Mouse (Mus musculus) midbrain, embryonic 10.5 days (tissue): ENCODE measurements around the gene Wnt2b. TPM values are rescaled to one million over a fixed set of nuclear protein-coding genes. Genes with fewer than 3 reads are reported as not detected.

Experiments
- DNase-seq: peaks from one replicate; pipeline ENCODE4 v3.0.0-alpha.2; 2017; ENCODE audit warnings: low spot score
- H3K27ac ChIP-seq: fragments of 300-500 bp; sonication (generic); replicated peaks from 2 replicates; pipeline ENCODE4 v1.5.1; 2016; ENCODE audit warnings: mild to moderate bottlenecking
- H3K27me3 ChIP-seq: fragments of 300-500 bp; sonication (generic); 2 replicates; pipeline ENCODE4 v1.6.1; 2016; ENCODE audit warnings: low read depth, mild to moderate bottlenecking; ENCODE audit not compliant: poor library complexity, severe bottlenecking
- H3K36me3 ChIP-seq: fragments of 300-500 bp; sonication (generic); 2 replicates; pipeline ENCODE4 v1.6.1; 2016; ENCODE audit warnings: mild to moderate bottlenecking, moderate library complexity
- H3K4me1 ChIP-seq: fragments of 300-500 bp; sonication (generic); 2 replicates; pipeline ENCODE4 v1.6.1; 2016
- H3K4me3 ChIP-seq: fragments of 300-500 bp; sonication (generic); 2 replicates; pipeline ENCODE4 v1.5.1; 2016; ENCODE audit warnings: mild to moderate bottlenecking, moderate library complexity
- H3K9me3 ChIP-seq: fragments of 300-500 bp; sonication (generic); replicated peaks from 2 replicates; pipeline ENCODE4 v1.6.1; 2016; ENCODE audit warnings: mild to moderate bottlenecking
- whole genome bisulfite sequencing: fragments of 180-500 bp; shearing (Covaris S2); methylation state at CpG from one replicate; pipeline ENCODE4 v1.1.7; 2016; 5-methylcytosine and 5-hydroxymethylcytosine counted together
- polyA plus RNA-seq: library from polyadenylated mRNA; unstranded; fragments of >200 nt; fragmentation: Nextera tagmentation; extraction: Ambion mirVana; gene quantifications from 2 replicates; pipeline ENCODE4 v1.2.1, GENCODE M21; 2016

Wnt2b gene
- polyA plus RNA-seq, 1 experiment from 2014 or later = 1.3 TPM

DNA sequence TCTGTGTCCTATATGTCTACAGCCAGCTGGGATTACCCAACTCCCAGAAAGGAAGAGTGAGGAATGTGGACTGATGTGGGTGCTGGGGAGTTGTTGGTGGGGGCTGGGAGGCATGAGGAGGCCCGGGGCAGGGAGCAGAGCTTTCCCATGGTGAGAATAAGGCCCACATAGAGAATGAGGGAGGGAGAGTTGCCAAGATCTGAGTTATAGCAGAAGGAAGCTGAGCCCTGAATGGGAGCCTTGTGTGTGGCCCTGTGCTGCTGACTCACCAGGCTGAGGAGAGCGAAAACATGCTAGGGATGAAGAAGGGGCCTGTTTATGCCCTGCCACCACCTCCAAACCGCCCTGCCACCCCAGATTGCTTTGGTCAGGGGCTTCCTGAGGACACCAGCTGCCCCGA lies 32.1 kb upstream of the Wnt2b start:
- 68% methylated on average over 4 of the region's 4 CpGs for WGBS

DNA sequence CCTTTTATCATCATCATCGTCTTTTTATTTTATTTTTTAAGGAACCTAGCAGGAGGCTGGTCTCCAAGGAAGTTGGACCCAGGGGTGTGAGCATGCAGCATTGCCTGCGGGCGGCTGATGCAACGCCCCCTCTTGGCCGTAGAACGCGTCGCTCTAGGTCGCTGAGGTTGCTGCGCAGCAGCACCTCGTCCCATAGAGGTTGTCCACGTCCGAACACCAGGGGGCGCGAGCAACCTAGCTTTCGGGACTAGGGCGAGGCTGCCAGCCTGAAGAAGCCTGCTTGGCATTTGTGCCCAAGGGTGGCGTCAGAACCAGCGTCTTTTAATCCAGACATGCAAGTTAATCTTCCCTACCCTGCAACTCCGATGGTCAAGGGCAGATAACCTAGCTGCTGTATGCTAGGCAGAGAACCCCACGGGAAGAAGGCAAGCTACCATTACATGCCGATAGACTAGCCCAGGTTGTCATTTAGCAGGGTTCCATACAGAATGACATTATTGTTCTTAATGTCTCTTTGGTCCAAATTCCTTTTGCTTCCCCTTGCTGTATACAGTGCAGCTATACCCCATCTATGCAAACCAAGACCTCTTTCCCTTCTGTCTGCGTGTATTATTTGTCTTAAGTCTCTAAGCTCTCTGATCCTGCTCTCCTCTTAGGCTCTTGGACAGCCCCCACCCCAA lies 31.1 kb upstream of the Wnt2b start:
- WGBS = 15% methylated on average over 23 of the region's 23 CpGs
- H3K27ac ChIP-seq = no peak overlapping the region
- peaks cover 38% of the 10 kb centered on the region; the same call in 1 of the 2 replicates for H3K27me3 ChIP-seq
- H3K4me1 ChIP-seq = peaks cover 8% of the 10 kb centered on the region
- no peak overlapping the region for H3K4me3 ChIP-seq
- DNase-seq = peak; percentile 85
- no peaks in the 10 kb centered on the region for H3K9me3 ChIP-seq
- H3K36me3 ChIP-seq = no peaks in the 10 kb centered on the region

More for the DNA sequence above, 32.1 kb upstream of the Wnt2b start:
- Histone ChIP-seq H3K4me3 (no peak overlapping the region), H3K9me3 (no peaks in the 10 kb centered on the region), H3K27me3 (peaks cover 38% of the 10 kb centered on the region; the same call in 1 of the 2 replicates), H3K36me3 (no peaks in the 10 kb centered on the region), H3K27ac (no peak overlapping the region), H3K4me1 (peaks cover 17% of the 10 kb centered on the region)
- DNase-seq = peak; percentile 10

DNA sequence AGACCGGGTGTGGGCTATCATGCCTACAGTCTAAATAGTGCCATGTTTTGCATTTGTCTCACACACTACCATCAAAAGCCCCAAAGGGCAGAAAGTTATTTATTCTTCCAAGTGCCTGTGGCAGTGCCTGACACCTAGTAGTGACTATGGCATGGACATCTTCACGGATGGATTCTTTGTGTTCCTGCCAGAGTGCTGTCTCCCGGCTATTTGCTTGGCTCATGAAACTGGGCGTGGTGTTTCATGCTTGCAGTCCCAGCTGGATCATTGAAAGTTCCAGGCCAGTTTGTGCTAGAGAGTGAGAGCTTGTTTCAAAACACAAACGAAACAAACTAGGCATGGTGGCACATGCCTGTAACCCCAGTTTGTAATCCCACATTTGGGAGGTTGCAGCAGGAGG lies 30.0 kb upstream of the Wnt2b start:
- Histone ChIP-seq H3K4me3 (no peak overlapping the region), H3K27me3 (peaks cover 35% of the 10 kb centered on the region; the same call in 1 of the 2 replicates), H3K36me3 (no peaks in the 10 kb centered on the region), H3K9me3 (no peaks in the 10 kb centered on the region), H3K4me1 (no peaks in the 10 kb centered on the region), H3K27ac (no peak overlapping the region)
- 87% methylated on average over 5 of the region's 5 CpGs for WGBS
- DNase-seq = no peak

- no peak for DNase-seq
- no peaks in the 10 kb centered on the region for H3K36me3 ChIP-seq
- no peaks in the 10 kb centered on the region for H3K9me3 ChIP-seq
- H3K27me3 ChIP-seq = 0 out of 2 replicates have a peak, but pooled peaks cover 6% of the 10 kb centered on the region
- no peak overlapping the region for H3K27ac ChIP-seq
- no peak overlapping the region for H3K4me3 ChIP-seq
- H3K4me1 ChIP-seq = no peaks in the 10 kb centered on the region
- 80% methylated on average over 5 of the region's 5 CpGs for WGBS
Measured at GRCm38 (mm10) chr3:104987884-104988283, 26.2 kb upstream of the Wnt2b start.

- DNase-seq = no peak
Measured at GRCm38 (mm10) chr3:104979735-104980134, 18.0 kb upstream of the Wnt2b start.

DNA sequence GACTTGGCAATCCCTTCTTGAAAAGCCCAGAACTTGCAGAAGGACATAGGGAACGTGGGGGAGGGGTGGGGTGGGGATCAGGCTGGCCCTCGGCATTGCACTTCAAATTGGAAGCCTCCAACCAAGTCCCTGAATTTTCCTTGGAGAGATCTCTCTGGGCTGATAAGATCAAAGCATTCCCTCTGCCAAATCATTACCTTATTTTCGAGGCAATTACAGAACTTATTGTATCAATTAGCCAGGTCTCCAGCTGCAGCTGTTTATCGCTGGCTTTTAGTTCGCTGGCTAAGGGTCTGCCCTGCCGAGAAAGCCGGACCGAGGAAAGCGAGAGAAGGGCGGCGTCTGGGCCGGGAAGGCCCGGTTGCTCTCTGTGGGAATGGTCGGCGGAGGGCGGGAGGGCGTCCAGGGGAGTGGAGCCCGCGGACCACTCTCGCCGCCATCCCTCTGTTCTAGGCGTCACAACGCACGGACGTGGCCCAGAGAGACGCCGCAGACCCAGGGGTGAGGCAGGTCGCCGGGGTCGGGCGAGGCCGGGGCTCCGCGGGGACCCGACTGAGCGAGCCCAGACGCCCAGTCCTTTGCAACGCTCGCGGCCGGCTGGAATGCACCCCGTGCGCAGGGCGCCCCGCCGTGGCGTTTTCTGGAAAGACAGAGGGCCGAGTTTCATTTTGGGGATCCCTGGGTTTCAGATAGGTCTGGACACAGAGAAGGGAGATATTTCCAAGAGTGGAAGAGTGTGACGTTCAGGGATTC lies 6.0 kb upstream of the Wnt2b start:
- WGBS = under 1% methylated on average over 49 of the region's 49 CpGs
- DNase-seq = peak; percentile 89
- Histone ChIP-seq H3K4me3 (peak overlapping the region; percentile 63), H3K36me3 (no peaks in the 10 kb centered on the region), H3K27me3 (peaks cover 48% of the 10 kb centered on the region), H3K9me3 (peaks cover 6% of the 10 kb centered on the region; the same call in 1 of the 2 replicates), H3K27ac (peak overlapping the region; percentile 88), H3K4me1 (peaks cover 44% of the 10 kb centered on the region)

More at GRCm38 (mm10) chr3:104979735-104980134, 18.0 kb upstream of the Wnt2b start:
- WGBS = 83% methylated on average over 5 of the region's 5 CpGs
- no peak overlapping the region for H3K4me3 ChIP-seq
- H3K36me3 ChIP-seq = no peaks in the 10 kb centered on the region
- no peak overlapping the region for H3K27ac ChIP-seq
- no peaks in the 10 kb centered on the region for H3K9me3 ChIP-seq
- no peaks in the 10 kb centered on the region for H3K4me1 ChIP-seq
- no peaks in the 10 kb centered on the region for H3K27me3 ChIP-seq

- 0 out of 2 replicates have a peak overlapping the region, but pooled peaks have one; percentile 88 for H3K27ac ChIP-seq
- 81% methylated on average over 7 of the region's 7 CpGs for WGBS
- H3K4me3 ChIP-seq = no peak overlapping the region
- H3K4me1 ChIP-seq = peaks cover 61% of the 10 kb centered on the region
- peaks cover 64% of the 10 kb centered on the region for H3K27me3 ChIP-seq
- no peaks in the 10 kb centered on the region for H3K36me3 ChIP-seq
- no peak for DNase-seq
- peaks cover 4% of the 10 kb centered on the region; the same call in 1 of the 2 replicates for H3K9me3 ChIP-seq
Measured at GRCm38 (mm10) chr3:104965991-104966554, 4.4 kb upstream of the Wnt2b start.

- WGBS = 78% methylated on average over 8 of the region's 8 CpGs
- Histone ChIP-seq H3K36me3 (no peaks in the 10 kb centered on the region), H3K27me3 (peaks cover 73% of the 10 kb centered on the region), H3K27ac (no peak overlapping the region), H3K4me1 (peaks cover 69% of the 10 kb centered on the region), H3K4me3 (no peak overlapping the region), H3K9me3 (no peaks in the 10 kb centered on the region; the same call in 1 of the 2 replicates)
- peak; percentile 10 for DNase-seq
Measured at GRCm38 (mm10) chr3:104965070-104965855, 3.5 kb upstream of the Wnt2b start.

DNA sequence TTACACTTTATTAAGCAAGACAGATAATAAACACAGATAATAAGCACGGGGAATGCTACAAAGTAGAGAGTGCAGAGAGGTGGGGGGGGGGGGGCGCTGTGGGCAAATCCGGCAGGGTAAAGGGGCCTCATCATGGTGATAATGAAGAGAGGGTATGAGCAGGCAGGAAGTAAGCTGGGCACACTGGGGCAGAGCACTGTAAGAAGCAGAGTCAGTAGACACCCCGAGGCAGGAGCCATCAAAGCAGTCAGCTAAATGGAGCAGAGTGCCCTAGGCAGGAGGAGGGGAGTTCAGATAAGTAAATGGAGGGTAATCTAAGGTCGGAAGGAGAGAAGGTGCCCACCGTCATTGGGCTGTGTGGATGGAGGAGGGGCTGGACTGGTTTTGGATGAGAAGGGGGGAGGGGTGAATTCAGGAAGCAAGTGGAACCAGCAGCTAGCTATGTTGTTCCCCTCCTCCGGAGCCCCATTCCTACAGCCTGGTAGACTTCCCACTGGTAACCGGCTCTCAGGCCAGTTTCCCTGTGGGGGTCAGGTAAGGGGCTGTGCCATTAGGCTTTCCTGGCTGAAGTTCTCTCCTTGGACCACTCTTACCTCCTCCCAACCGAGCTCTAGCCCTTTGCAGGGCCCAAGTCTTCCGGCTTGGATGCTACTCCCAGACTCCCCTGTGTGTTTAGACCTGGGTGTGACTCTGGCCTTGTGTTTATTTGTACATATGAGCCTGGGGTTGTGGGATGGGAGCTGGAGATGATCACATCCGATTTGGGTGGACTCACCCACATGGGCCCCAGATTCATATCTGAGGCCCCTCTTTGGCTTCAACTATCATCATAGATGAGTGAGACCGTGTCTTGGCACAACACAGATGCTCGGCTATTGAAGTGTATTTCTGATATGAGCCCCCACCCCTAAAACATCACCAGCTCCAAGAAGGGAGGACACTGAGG lies 1.9 kb upstream of the Wnt2b start:
- peaks cover 75% of the 10 kb centered on the region for H3K4me1 ChIP-seq
- DNase-seq = peak; percentile 20
- 28% methylated on average over 13 of the region's 13 CpGs for WGBS
- no peaks in the 10 kb centered on the region for H3K9me3 ChIP-seq
- no peaks in the 10 kb centered on the region for H3K36me3 ChIP-seq
- H3K27ac ChIP-seq = 0 out of 2 replicates have a peak overlapping the region, but pooled peaks have one; percentile 23
- H3K4me3 ChIP-seq = no peak overlapping the region
- peaks cover 82% of the 10 kb centered on the region for H3K27me3 ChIP-seq

GRCm38 (mm10) chr3:104962866-104963265 lies 1.1 kb upstream of the Wnt2b start:
- H3K4me1 ChIP-seq = peaks cover 68% of the 10 kb centered on the region
- peaks cover 90% of the 10 kb centered on the region for H3K27me3 ChIP-seq
- no peak overlapping the region for H3K27ac ChIP-seq
- H3K36me3 ChIP-seq = no peaks in the 10 kb centered on the region
- H3K9me3 ChIP-seq = no peaks in the 10 kb centered on the region
- 9% methylated on average over 5 of the region's 5 CpGs for WGBS
- DNase-seq = peak; percentile 16
- H3K4me3 ChIP-seq = no peak overlapping the region

DNA sequence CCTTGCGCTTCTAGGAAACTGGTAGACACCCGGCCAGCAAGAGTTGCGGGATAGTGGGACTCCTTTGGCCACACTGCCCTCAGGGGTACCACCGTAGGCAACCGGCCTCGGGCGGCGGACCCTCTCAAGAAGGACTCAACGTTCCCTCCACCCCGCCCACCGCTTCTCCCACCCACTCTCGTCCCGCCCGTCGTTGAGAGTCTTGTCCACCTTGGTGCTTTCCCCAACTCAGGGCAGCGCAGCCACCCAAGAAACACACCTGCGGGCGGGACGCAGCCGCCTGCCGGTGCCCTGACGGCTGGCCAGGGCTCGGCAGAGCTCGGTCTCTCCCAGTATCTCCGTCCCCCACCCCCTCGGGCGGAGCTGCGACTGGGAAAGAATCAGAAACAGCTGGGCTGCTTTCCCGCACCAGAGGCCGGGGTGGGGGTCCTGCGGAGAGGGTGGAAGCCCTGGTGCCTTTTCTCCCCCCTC lies 455 bp upstream of the Wnt2b start:
- H3K27ac ChIP-seq = peak overlapping the region; percentile 69; the same call in 1 of the 2 replicates

More for the DNA sequence above, 455 bp upstream of the Wnt2b start:
- DNase-seq = peak; percentile 50
- Histone ChIP-seq H3K27me3 (peaks cover 93% of the 10 kb centered on the region), H3K9me3 (no peaks in the 10 kb centered on the region), H3K4me3 (peak overlapping the region; percentile 59), H3K36me3 (0 out of 2 replicates have a peak, but pooled peaks cover 2% of the 10 kb centered on the region), H3K4me1 (peaks cover 61% of the 10 kb centered on the region)
- WGBS = under 1% methylated on average over 31 of the region's 31 CpGs
